Mouse (Mus musculus) frontal cortex, postnatal 36 days (tissue): ENCODE measurements around the gene Slc25a27.

Source experiments
- DNase-seq, 2 experiments: peaks; one replicate each; pipeline ENCODE4 v3.0.0; 2022; ENCODE audit warnings: low spot score in 2 of 2

The Slc25a27 gene

GRCm38 (mm10) chr17:43646925-43647324 lies 20.1 kb downstream of the Slc25a27 start:
- no peak for DNase-seq

- DNase-seq = no peak
Measured at GRCm38 (mm10) chr17:43645136-43645535, 21.9 kb downstream of the Slc25a27 start.

- DNase-seq = no peak
Measured at GRCm38 (mm10) chr17:43644375-43644774, 22.6 kb downstream of the Slc25a27 start.

- no peak for DNase-seq
Measured at GRCm38 (mm10) chr17:43643191-43643590, 23.8 kb downstream of the Slc25a27 start.

GRCm38 (mm10) chr17:43640825-43641224 lies 26.2 kb downstream of the Slc25a27 start:
- DNase-seq = no peak

GRCm38 (mm10) chr17:43637146-43637545 lies 29.9 kb downstream of the Slc25a27 start:
- no peak for DNase-seq

- DNase-seq = no peak
Measured at GRCm38 (mm10) chr17:43630427-43630760, 36.6 kb downstream of the Slc25a27 start.

- DNase-seq = no peak
Measured at GRCm38 (mm10) chr17:43629496-43630426, 37.3 kb downstream of the Slc25a27 start, which contains the start of gene Tdrd6. Tdrd6 (minus strand) TSS chr17:43630299.

GRCm38 (mm10) chr17:43629026-43629495 lies 38.0 kb downstream of the Slc25a27 start:
- DNase-seq = no peak

- no peak for DNase-seq
Measured at GRCm38 (mm10) chr17:43628246-43628645, 38.8 kb downstream of the Slc25a27 start.

- DNase-seq = no peak
Measured at GRCm38 (mm10) chr17:43622076-43622475, 44.9 kb downstream of the Slc25a27 start.

- no peak for DNase-seq
Measured at GRCm38 (mm10) chr17:43619156-43619555, 47.9 kb downstream of the Slc25a27 start.

- DNase-seq = no peak
Measured at GRCm38 (mm10) chr17:43612221-43612620, 54.8 kb downstream of the Slc25a27 start.

- DNase-seq = peak; percentile 53 to 69
Measured at GRCm38 (mm10) chr17:43611586-43611985, 55.4 kb downstream of the Slc25a27 start.

GRCm38 (mm10) chr17:43606704-43607103 lies 60.3 kb downstream of the Slc25a27 start:
- peak; percentile 67 for DNase-seq

GRCm38 (mm10) chr17:43598706-43599105 lies 68.3 kb downstream of the Slc25a27 start:
- peak in 1 of 2 experiments; percentile 11 for DNase-seq

- no peak for DNase-seq
Measured at GRCm38 (mm10) chr17:43597742-43598141, 69.3 kb downstream of the Slc25a27 start.

GRCm38 (mm10) chr17:43592296-43593291 lies 74.4 kb downstream of the Slc25a27 start:
- peak; percentile 20 to 51 for DNase-seq
